Mouse (Mus musculus) leukemia stem cell, adult 10-12 weeks (primary cell): ENCODE measurements around the gene Ccdc66. TPM values are rescaled to one million over a fixed set of nuclear protein-coding genes. Genes with fewer than 3 reads are reported as not detected.

Experiments
- polyA plus RNA-seq: library from polyadenylated mRNA; stranded (reverse); fragments of >175 nt; gene quantifications from 2 replicates; pipeline ENCODE4 v1.2.3, GENCODE M21; 2012; ENCODE audit warnings: low replicate concordance

Ccdc66 gene
- 0.41 and 0.56 TPM in 2 replicates for polyA plus RNA-seq

GRCm38 (mm10) chr14:27507894-27508643 is at the start of gene Ccdc66:
TSS of gene Ccdc66 (minus strand) at chr14:27508460.

Other genes starting within 250 kb of the Ccdc66 start
- gene Fam208a, start 79.6 kb downstream of the Ccdc66 start, polyA plus RNA-seq = 4.1 and 4.2 TPM in 2 replicates
- 0.05 and 0.07 TPM in 2 replicates for gene Erc2, start 114.0 kb upstream of the Ccdc66 start, polyA plus RNA-seq